Mouse (Mus musculus) stomach, embryonic 14.5 days (tissue): ENCODE measurements around the gene Pgrmc2. TPM values are rescaled to one million over a fixed set of nuclear protein-coding genes. Genes with fewer than 3 reads are reported as not detected.
A peak's percentile ranks its signal among the peaks of the same experiment; 100 is the strongest.

Experiments
- ATAC-seq: fragments of 200-750 bp; cut with Nextera tagmentation; 2 replicates; pipeline ENCODE4 v1.8.0; 2017; ENCODE audit warnings: low read depth, moderate TSS enrichment; ENCODE audit not compliant: insufficient number of reproducible peaks, insufficient read depth, low FRiP score
- H3K27ac ChIP-seq: fragments of 300-500 bp; sonication (generic); 2 replicates; pipeline ENCODE4 v1.5.1; 2014; ENCODE audit warnings: mild to moderate bottlenecking, low read length, moderate library complexity, mixed read lengths
- H3K27me3 ChIP-seq: fragments of 300-500 bp; sonication (generic); 2 replicates; pipeline ENCODE4 v1.6.1; 2014; ENCODE audit warnings: low read length, control low read depth, mixed read lengths; ENCODE audit not compliant: control insufficient read depth, insufficient read depth
- H3K36me3 ChIP-seq: fragments of 300-500 bp; sonication (generic); 2 replicates; pipeline ENCODE4 v1.6.1; 2014; ENCODE audit warnings: mild to moderate bottlenecking, control low read depth, low read length, moderate library complexity, mixed read lengths; ENCODE audit not compliant: control insufficient read depth, insufficient read depth
- H3K4me1 ChIP-seq: fragments of 300-500 bp; sonication (generic); 2 replicates; pipeline ENCODE4 v1.6.1; 2014; ENCODE audit warnings: low read length, control low read depth, mixed read lengths; ENCODE audit not compliant: control insufficient read depth, insufficient read depth
- H3K4me2 ChIP-seq: fragments of 300-500 bp; sonication (generic); replicated peaks from 2 replicates; pipeline ENCODE4 v1.6.1; 2014; ENCODE audit warnings: low read depth, low read length, control low read depth
- H3K4me3 ChIP-seq: fragments of 300-500 bp; sonication (generic); 2 replicates; pipeline ENCODE4 v1.5.1; 2014; ENCODE audit warnings: low read depth, low read length, control low read depth
- H3K9ac ChIP-seq: fragments of 300-500 bp; sonication (generic); replicated peaks from 2 replicates; pipeline ENCODE4 v1.6.1; 2014; ENCODE audit warnings: low read depth, mild to moderate bottlenecking, control low read depth, low read length, moderate library complexity, mixed read lengths
- H3K9me3 ChIP-seq: fragments of 300-500 bp; sonication (generic); 2 replicates; pipeline ENCODE4 v1.6.1; 2016; ENCODE audit warnings: low read depth, low read length, control low read depth; ENCODE audit not compliant: control insufficient read depth
- WGBS: fragments of 180-500 bp; shearing (Covaris S2); extraction: QIAGEN DNeasy Blood & Tissue Kit; methylation state at CpG from one replicate; pipeline ENCODE4 v1.1.7; 2014; 5-methylcytosine and 5-hydroxymethylcytosine counted together
- polyA plus RNA-seq: library from polyadenylated mRNA; unstranded; fragments of >200 nt; fragmentation: Nextera tagmentation; extraction: Ambion mirVana; gene quantifications from 2 replicates; pipeline ENCODE4 v1.2.1, GENCODE M21; 2014

Gene Pgrmc2
- polyA plus RNA-seq = 29.5 and 32.4 TPM in 2 replicates

GRCm38 (mm10) chr3:41082885-41083789, at the start of gene Pgrmc2:
TSS of gene Pgrmc2 (minus strand) at chr3:41083046.
- under 1% methylated on average over 89 of the region's 95 CpGs for WGBS
- Histone ChIP-seq H3K36me3 (no peaks in the 10 kb centered on the region), H3K4me3 (peak within 1 kb of the TSS; percentile 89), H3K9me3 (no peaks in the 10 kb centered on the region), H3K9ac (peak within 1 kb of the TSS; percentile 87), H3K4me1 (peaks cover 10% of the 10 kb centered on the region; the same call in 1 of the 2 replicates), H3K27ac (peak within 1 kb of the TSS; percentile 91), H3K27me3 (no peaks in the 10 kb centered on the region), H3K4me2 (peak within 1 kb of the TSS; percentile 87)
- ATAC-seq = peak; percentile 98

- H3K4me2 ChIP-seq = no peak overlapping the region; the same call in 1 of the 2 replicates
- H3K4me1 ChIP-seq = no peaks in the 10 kb centered on the region
- H3K9ac ChIP-seq = no peak overlapping the region
- 31% methylated on average over 12 of the region's 12 CpGs for WGBS
- no peaks in the 10 kb centered on the region for H3K27me3 ChIP-seq
- no peak overlapping the region for H3K27ac ChIP-seq
- no peak overlapping the region for H3K4me3 ChIP-seq
- no peaks in the 10 kb centered on the region for H3K9me3 ChIP-seq
- no peak for ATAC-seq
- H3K36me3 ChIP-seq = no peaks in the 10 kb centered on the region
These were observed 41.1 kb upstream of the Pgrmc2 start for GRCm38 (mm10) chr3:41124000-41124294.

DNA sequence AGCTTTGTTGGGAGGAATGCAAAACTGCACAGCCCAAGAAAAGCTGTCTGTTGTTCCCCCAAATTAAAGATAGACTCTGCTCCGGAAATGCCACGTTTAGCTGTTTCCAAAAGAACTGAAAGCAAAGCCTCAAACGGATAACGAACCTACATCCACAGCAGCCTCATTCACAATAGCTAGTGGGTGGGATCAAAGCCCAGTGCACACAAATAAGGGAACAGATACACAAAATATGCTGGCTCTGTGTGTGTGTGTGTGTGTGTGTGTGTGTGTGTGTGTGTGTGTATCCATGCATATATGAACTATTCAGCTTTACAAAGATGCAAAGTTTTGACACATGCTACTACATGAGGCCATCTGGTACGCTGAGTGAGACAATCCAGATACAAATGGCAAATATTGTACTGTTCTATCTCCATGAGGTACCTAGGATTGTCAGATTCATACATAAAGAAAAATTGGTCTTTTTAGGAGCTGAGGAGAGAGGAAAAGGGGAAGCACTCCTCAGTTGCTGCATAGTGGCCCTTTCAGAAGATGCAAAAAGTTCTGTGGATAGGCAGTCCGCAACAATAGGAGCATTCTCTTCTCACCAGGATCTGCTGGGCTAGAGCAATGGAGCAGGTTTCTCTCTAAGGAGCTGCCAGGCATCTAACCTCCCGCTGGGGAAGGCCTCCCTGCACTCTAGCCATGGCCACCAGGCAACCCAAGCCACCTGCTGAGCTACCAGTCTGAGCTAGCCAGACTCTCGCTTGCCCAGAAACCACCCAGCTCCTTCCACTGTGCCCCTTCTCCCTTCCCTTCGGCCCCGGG, 40.5 kb upstream of the Pgrmc2 start:
- Histone ChIP-seq H3K27me3 (no peaks in the 10 kb centered on the region), H3K9me3 (no peaks in the 10 kb centered on the region), H3K9ac (no peak overlapping the region), H3K27ac (no peak overlapping the region), H3K36me3 (no peaks in the 10 kb centered on the region), H3K4me3 (no peak overlapping the region), H3K4me1 (no peaks in the 10 kb centered on the region), H3K4me2 (no peak overlapping the region; the same call in 1 of the 2 replicates)
- no peak for ATAC-seq
- WGBS = 50% methylated on average over 10 of the region's 10 CpGs

GRCm38 (mm10) chr3:41118173-41118572, 35.3 kb upstream of the Pgrmc2 start:
- Histone ChIP-seq H3K4me1 (no peaks in the 10 kb centered on the region), H3K9ac (no peak overlapping the region), H3K4me2 (no peak overlapping the region), H3K4me3 (no peak overlapping the region), H3K27ac (no peak overlapping the region), H3K36me3 (no peaks in the 10 kb centered on the region), H3K9me3 (no peaks in the 10 kb centered on the region), H3K27me3 (no peaks in the 10 kb centered on the region)
- 54% methylated on average over 5 of the region's 5 CpGs for WGBS
- ATAC-seq = peak; percentile 79

DNA sequence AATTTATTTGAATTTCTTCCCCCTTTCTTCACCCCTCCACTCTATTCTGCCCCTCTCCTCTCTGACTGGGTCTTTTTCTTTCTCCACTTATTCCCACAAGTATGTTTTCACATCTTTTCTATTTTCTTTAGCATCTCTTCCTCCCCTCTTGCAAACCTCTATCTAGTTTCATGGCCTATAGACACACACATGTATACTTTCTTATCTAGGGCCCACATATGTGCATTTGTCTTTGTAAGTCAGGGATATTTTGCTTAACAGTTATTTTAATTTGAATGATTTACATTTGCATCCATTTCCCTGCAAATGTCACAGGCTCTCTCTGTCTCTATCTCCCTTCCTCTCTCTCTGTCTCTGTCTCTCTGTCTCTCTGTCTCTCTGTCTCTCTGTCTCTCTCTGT, 34.6 kb upstream of the Pgrmc2 start:
- no peaks in the 10 kb centered on the region for H3K36me3 ChIP-seq
- no peak for ATAC-seq
- no peak overlapping the region for H3K4me2 ChIP-seq
- no peaks in the 10 kb centered on the region for H3K4me1 ChIP-seq
- H3K27me3 ChIP-seq = no peaks in the 10 kb centered on the region
- H3K27ac ChIP-seq = no peak overlapping the region
- no peak overlapping the region for H3K4me3 ChIP-seq
- no peaks in the 10 kb centered on the region for H3K9me3 ChIP-seq
- no peak overlapping the region for H3K9ac ChIP-seq

- 76% methylated on average over 5 of the region's 5 CpGs for WGBS
- H3K9ac ChIP-seq = no peak overlapping the region
- H3K27ac ChIP-seq = no peak overlapping the region
- ATAC-seq = no peak
- H3K4me1 ChIP-seq = no peaks in the 10 kb centered on the region
- no peaks in the 10 kb centered on the region for H3K36me3 ChIP-seq
- H3K4me3 ChIP-seq = no peak overlapping the region
- H3K9me3 ChIP-seq = no peaks in the 10 kb centered on the region
- H3K4me2 ChIP-seq = no peak overlapping the region
- H3K27me3 ChIP-seq = no peaks in the 10 kb centered on the region
These were observed 30.3 kb upstream of the Pgrmc2 start for GRCm38 (mm10) chr3:41113186-41113585.

GRCm38 (mm10) chr3:41108306-41108785, 25.5 kb upstream of the Pgrmc2 start:
- 0 out of 2 replicates have a peak overlapping the region, but pooled peaks have one; percentile 19 for H3K4me2 ChIP-seq
- 11% methylated on average over 6 of the region's 6 CpGs for WGBS

GRCm38 (mm10) chr3:41107600-41108305, 24.9 kb upstream of the Pgrmc2 start:
- 0 out of 2 replicates have a peak overlapping the region, but pooled peaks have one; percentile 19 for H3K4me2 ChIP-seq
- H3K27me3 ChIP-seq = no peaks in the 10 kb centered on the region
- H3K36me3 ChIP-seq = no peaks in the 10 kb centered on the region
- 0 out of 2 replicates have a peak, but pooled peaks have one; percentile 58 for ATAC-seq
- H3K9me3 ChIP-seq = no peaks in the 10 kb centered on the region
- H3K4me1 ChIP-seq = no peaks in the 10 kb centered on the region
- no peak overlapping the region for H3K4me3 ChIP-seq
- H3K9ac ChIP-seq = no peak overlapping the region
- no peak overlapping the region for H3K27ac ChIP-seq
- 29% methylated on average over 14 of the region's 14 CpGs for WGBS

More at GRCm38 (mm10) chr3:41108306-41108785, 25.5 kb upstream of the Pgrmc2 start:
- H3K4me1 ChIP-seq = no peaks in the 10 kb centered on the region
- no peaks in the 10 kb centered on the region for H3K9me3 ChIP-seq
- no peaks in the 10 kb centered on the region for H3K27me3 ChIP-seq
- no peaks in the 10 kb centered on the region for H3K36me3 ChIP-seq
- H3K9ac ChIP-seq = no peak overlapping the region
- no peak overlapping the region for H3K4me3 ChIP-seq
- ATAC-seq = no peak
- no peak overlapping the region for H3K27ac ChIP-seq
